Mouse (Mus musculus) ES-Bruce4 (cell line): ENCODE results near the gene Cisd2. TPM values are rescaled to one million over a fixed set of nuclear protein-coding genes. Genes with fewer than 3 reads are reported as not detected.

Experiments used
- H3K27ac ChIP-seq: 2 replicates; pipeline ENCODE4 v1.5.1; 2012; ENCODE audit warnings: low read length, inconsistent platforms; ENCODE audit not compliant: insufficient read depth
- H3K27me3 ChIP-seq: 2 replicates; pipeline ENCODE4 v1.6.1; 2012; ENCODE audit warnings: mild to moderate bottlenecking, low read length, inconsistent platforms; ENCODE audit not compliant: control insufficient read depth, poor library complexity, insufficient read depth, severe bottlenecking
- H3K36me3 ChIP-seq: 2 replicates; pipeline ENCODE4 v1.6.1; 2012; ENCODE audit warnings: inconsistent platforms, mild to moderate bottlenecking, low read length, moderate library complexity; ENCODE audit not compliant: control insufficient read depth, poor library complexity, insufficient read depth, severe bottlenecking
- H3K4me1 ChIP-seq: one replicate; pipeline ENCODE4 v1.8.1; 2011; ENCODE audit warnings: low read length; ENCODE audit not compliant: control insufficient read depth, insufficient read depth
- H3K4me3 ChIP-seq: 2 replicates; pipeline ENCODE4 v1.5.1; 2011; ENCODE audit warnings: low read depth, mild to moderate bottlenecking, low read length
- H3K9ac ChIP-seq: 2 replicates; pipeline ENCODE4 v1.6.1; 2012; ENCODE audit warnings: low read depth, mild to moderate bottlenecking, inconsistent platforms; ENCODE audit not compliant: poor library complexity, severe bottlenecking
- H3K9me3 ChIP-seq: replicated peaks from 2 replicates; pipeline ENCODE4 v1.6.1; 2012; ENCODE audit warnings: mild to moderate bottlenecking, low read length, inconsistent platforms; ENCODE audit not compliant: control insufficient read depth, poor library complexity, insufficient read depth, severe bottlenecking
- CTCF ChIP-seq: IDR thresholded peaks from one replicate; pipeline ENCODE4 v1.8.1; 2011; ENCODE audit warnings: low read depth, low read length
- EP300 ChIP-seq: IDR thresholded peaks from 2 replicates; pipeline ENCODE4 v1.6.1; 2011; ENCODE audit warnings: low read depth, low read length; ENCODE audit not compliant: insufficient read depth
- POLR2A ChIP-seq: IDR thresholded peaks from one replicate; pipeline ENCODE4 v1.8.1; 2011; ENCODE audit warnings: low read length; ENCODE audit not compliant: insufficient read depth
- polyA plus RNA-seq: library from polyadenylated mRNA; stranded (reverse); fragments of >200 nt; gene quantifications from 2 replicates; pipeline ENCODE4 v1.2.4, GENCODE M21; 2011; ENCODE audit warnings: low read depth; ENCODE audit not compliant: missing spikeins, insufficient read depth, insufficient read length

The Cisd2 gene
- polyA plus RNA-seq, 1 experiment = 24.7 TPM

DNA sequence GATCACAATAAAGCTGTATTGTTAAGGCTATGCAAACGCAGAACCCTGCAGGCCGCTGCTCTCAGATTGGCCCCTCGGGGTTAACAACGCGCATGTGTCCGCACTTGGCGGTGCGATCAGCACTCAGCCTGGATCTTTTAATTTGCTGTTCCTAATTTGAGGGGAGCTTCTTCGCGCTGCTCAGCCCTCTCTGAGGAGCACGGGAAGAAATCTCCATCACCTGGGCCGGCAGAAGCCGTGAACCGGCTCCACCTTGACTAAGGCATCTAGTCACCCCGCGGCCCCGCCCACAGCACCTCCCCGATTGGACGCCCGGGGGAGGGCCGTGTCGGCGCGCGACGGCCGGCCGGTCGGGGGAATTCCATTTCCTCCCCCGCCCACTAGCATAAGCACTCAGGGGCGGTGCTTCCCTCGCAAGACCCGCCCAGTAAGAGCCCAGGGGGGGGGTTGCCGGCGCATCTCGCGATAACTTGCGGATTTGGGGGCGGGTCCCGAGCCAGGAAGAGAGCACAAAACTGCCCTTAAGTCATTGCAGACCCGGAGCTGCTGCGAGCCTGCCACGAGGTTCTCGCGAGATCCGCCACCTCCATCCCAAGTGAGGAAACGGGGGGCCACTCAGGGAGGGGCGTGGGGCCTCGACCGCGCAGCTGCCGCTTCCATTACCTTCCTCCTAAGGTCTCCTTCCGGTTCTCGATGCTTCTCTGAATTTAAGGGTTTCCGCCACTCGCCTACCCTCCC is 14.2 kb upstream of the Cisd2 start, which contains the start of gene Ube2d3:
Gene Ube2d3 (plus strand): TSS at position 392 of the 738 bp plus-strand sequence.
- peak; percentile 46 for TF ChIP-seq POLR2A
- TF ChIP-seq CTCF = no peak
- TF ChIP-seq EP300 = peak; percentile 14; the same call in 1 of the 2 replicates
- no peaks in the 10 kb centered on the region for H3K4me1 ChIP-seq
- H3K27ac ChIP-seq = peak within 1 kb of the TSS; percentile 89
- no peaks in the 10 kb centered on the region for H3K27me3 ChIP-seq
- H3K36me3 ChIP-seq = peaks cover 24% of the 10 kb centered on the region
- H3K9me3 ChIP-seq = no peaks in the 10 kb centered on the region
- H3K4me3 ChIP-seq = peak within 1 kb of the TSS; percentile 90
- peak within 1 kb of the TSS; percentile 95 for H3K9ac ChIP-seq

DNA sequence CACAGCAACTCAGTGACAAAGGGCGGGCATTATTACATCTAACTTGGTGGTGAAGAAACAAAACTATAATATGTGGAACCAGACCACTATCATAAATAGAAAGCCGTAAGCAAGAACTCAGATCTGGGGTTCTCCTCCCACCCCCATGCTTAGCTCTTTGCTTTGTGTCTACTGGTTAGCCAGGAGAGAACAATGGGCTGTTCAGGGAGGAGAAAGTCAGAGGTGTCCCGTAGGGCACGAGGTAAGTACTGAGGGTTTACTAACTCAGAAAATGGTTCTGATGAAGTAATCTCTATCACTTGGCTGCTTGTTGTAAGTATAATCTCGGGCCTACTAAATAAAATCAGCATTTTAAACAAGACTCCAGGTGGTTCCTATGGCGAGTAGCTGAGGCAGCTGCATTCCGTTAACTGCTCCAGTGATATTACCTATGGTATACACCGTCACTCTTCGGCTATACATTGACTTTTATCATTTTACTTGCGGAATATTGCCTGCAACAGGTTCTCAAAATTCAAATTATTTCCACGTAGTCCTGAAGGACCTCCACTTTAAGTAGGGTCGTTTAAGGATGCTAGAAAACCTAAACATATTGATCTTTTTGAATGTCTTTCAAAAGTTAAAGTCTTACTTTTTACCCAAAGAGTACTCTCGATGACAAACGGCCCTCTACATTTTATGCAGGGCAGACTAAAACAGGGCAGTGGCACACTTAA is 13.3 kb upstream of the Cisd2 start:
- H3K4me1 ChIP-seq = no peaks in the 10 kb centered on the region

DNA sequence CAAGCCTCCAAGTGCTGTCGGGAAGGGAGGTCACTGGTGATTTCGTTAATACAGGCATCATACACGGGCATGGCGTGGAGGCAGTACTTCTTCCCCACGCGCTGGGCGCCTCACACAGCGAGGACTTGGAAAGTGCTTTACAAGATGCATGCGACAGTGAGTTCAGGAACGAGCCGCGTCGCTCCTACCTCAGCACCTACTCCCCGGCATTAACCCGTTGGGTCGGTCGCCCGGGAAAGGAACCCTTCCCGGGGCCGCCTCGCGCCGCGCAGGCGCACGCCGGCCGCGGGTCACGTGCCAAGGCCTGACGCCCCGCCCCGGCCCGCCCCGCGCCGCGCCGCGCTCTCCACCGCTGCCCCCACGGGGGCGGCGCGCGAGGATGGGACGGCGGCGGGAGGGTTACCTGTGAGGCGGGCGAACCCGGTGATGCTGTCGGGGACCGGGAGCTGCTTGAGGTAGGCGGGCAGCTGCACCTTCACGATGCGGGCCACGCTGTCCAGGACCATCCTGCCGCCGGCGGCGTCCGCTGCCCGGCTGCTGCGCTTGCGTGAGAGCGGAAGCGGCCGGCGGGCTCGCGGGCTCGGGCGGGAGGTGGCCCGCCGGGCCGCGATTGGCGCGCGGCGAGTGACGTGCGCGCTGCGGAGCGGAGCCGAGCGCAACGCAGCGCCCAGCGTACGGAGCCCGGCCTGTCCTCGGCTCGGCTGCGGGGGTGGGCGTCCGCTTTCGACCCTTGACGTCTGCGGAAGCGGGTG is 693 bp downstream of the Cisd2 start:
- TF ChIP-seq CTCF (no peak), EP300 (0 out of 2 replicates have a peak, but pooled peaks have one; percentile 7), POLR2A (peak; percentile 74)
- no peaks in the 10 kb centered on the region for H3K9me3 ChIP-seq

More for the DNA sequence above, 13.3 kb upstream of the Cisd2 start:
- Histone ChIP-seq H3K27ac (peak overlapping the region; percentile 89), H3K27me3 (no peaks in the 10 kb centered on the region), H3K36me3 (peaks cover 19% of the 10 kb centered on the region), H3K9ac (peak overlapping the region; percentile 65), H3K4me3 (peak overlapping the region; percentile 90), H3K9me3 (no peaks in the 10 kb centered on the region)
- TF ChIP-seq EP300 = no peak
- TF ChIP-seq POLR2A = no peak
- no peak for TF ChIP-seq CTCF

DNA sequence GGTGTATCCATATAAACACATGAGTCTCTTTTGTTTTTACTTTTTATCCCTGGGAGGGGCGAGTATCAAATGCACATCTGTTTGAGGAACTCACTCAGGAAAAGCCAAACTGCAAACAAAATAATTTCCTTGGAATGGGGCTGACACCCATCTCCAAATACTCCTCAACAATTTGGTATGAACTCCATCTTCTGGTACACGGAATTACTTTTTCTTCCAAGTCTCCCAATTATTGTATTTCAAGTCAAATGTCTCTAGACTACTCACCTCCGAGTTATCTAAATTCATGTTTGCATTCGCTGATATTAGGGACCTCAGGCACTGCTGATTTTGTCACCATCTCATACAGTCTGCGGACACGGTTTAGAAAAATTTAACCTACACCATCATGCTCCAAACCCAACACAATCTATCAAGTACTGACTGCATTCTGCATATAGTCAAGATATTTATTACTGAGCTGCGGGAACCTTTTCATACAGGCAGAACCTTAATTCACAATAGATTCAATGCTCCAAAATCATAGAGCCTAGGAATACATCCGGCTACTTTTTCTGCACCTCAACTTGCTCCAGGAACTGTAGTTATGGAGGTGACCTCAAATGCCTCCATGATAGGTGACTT is 1.4 kb downstream of the Cisd2 start:
- H3K4me3 ChIP-seq = peak overlapping the region; percentile 95
- no peaks in the 10 kb centered on the region for H3K9me3 ChIP-seq
- peak overlapping the region; percentile 74 for H3K27ac ChIP-seq
- H3K9ac ChIP-seq = peak overlapping the region; percentile 63
- no peak for TF ChIP-seq EP300
- TF ChIP-seq POLR2A = no peak
- no peak for TF ChIP-seq CTCF
- H3K27me3 ChIP-seq = no peaks in the 10 kb centered on the region
- H3K36me3 ChIP-seq = no peaks in the 10 kb centered on the region; the same call in 1 of the 2 replicates
- peaks cover 2% of the 10 kb centered on the region for H3K4me1 ChIP-seq

More for the DNA sequence above, 693 bp downstream of the Cisd2 start:
- H3K36me3 ChIP-seq = no peaks in the 10 kb centered on the region; the same call in 1 of the 2 replicates
- peak overlapping the region; percentile 74 for H3K27ac ChIP-seq
- peak overlapping the region; percentile 63 for H3K9ac ChIP-seq
- H3K27me3 ChIP-seq = no peaks in the 10 kb centered on the region
- H3K4me3 ChIP-seq = peak overlapping the region; percentile 95
- H3K4me1 ChIP-seq = no peaks in the 10 kb centered on the region

DNA sequence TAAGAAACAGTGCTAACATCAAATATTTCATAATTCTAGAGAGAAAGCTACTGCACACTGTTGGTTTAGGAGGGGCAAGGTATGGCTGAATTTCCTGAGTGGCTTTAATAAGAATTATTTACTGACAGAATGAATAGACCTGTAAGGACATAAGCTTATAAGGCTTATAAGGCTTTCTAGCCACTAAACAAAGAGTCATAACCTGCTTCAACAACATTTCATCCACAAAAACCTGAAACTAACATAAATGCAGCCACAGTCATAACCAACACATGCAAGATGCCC is 2.5 kb downstream of the Cisd2 start:
- H3K9ac ChIP-seq = no peak overlapping the region
- no peak overlapping the region for H3K4me3 ChIP-seq
- H3K27me3 ChIP-seq = no peaks in the 10 kb centered on the region
- H3K27ac ChIP-seq = no peak overlapping the region
- H3K9me3 ChIP-seq = no peaks in the 10 kb centered on the region
- peaks cover 2% of the 10 kb centered on the region for H3K4me1 ChIP-seq
- H3K36me3 ChIP-seq = no peaks in the 10 kb centered on the region; the same call in 1 of the 2 replicates
- no peak for TF ChIP-seq POLR2A
- TF ChIP-seq CTCF = no peak
- TF ChIP-seq EP300 = no peak
